Mouse (Mus musculus) embryonic facial prominence, embryonic 13.5 days (tissue): Measurements from ENCODE around the gene Wfdc6a. TPM values are rescaled to one million over a fixed set of nuclear protein-coding genes. Genes with fewer than 3 reads are reported as not detected.
"Not testable (repeated sequence)": the region's sequence is repeated elsewhere in the genome, so short reads cannot be mapped to it uniquely, and the experiment has no call there.

Experiments used
- ATAC-seq: fragments of 200-750 bp; cut with Nextera tagmentation; 2 replicates; pipeline ENCODE4 v1.8.0; 2017; ENCODE audit warnings: low read depth; ENCODE audit not compliant: insufficient number of reproducible peaks, insufficient read depth, low FRiP score, low TSS enrichment
- H3K27ac ChIP-seq: fragments of 300-500 bp; sonication (generic); 2 replicates; pipeline ENCODE4 v1.5.1; 2015; ENCODE audit warnings: moderate library complexity, mild to moderate bottlenecking, inconsistent platforms
- H3K27me3 ChIP-seq: fragments of 300-500 bp; sonication (generic); 2 replicates; pipeline ENCODE4 v1.6.1; 2015; ENCODE audit warnings: mild to moderate bottlenecking, inconsistent platforms
- H3K36me3 ChIP-seq: fragments of 300-500 bp; sonication (generic); 2 replicates; pipeline ENCODE4 v1.6.1; 2015; ENCODE audit warnings: mild to moderate bottlenecking, inconsistent platforms
- H3K4me1 ChIP-seq: fragments of 300-500 bp; sonication (generic); 2 replicates; pipeline ENCODE4 v1.6.1; 2015; ENCODE audit warnings: inconsistent platforms
- H3K4me2 ChIP-seq: fragments of 300-500 bp; sonication (generic); 2 replicates; pipeline ENCODE4 v1.6.1; 2015; ENCODE audit warnings: moderate library complexity, mild to moderate bottlenecking, inconsistent platforms
- H3K4me3 ChIP-seq: fragments of 300-500 bp; sonication (generic); 2 replicates; pipeline ENCODE4 v1.5.1; 2015; ENCODE audit warnings: mild to moderate bottlenecking, inconsistent platforms
- H3K9ac ChIP-seq: fragments of 300-500 bp; sonication (generic); 2 replicates; pipeline ENCODE4 v1.6.1; 2015; ENCODE audit warnings: mild to moderate bottlenecking, inconsistent platforms
- H3K9me3 ChIP-seq: fragments of 300-500 bp; sonication (generic); 2 replicates; pipeline ENCODE4 v1.6.1; 2016; ENCODE audit warnings: inconsistent platforms
- WGBS: fragments of 180-500 bp; shearing (Covaris S2); methylation state at CpG from one replicate; pipeline ENCODE4 v1.1.7; 2015; ENCODE audit warnings: mixed read lengths; 5-methylcytosine and 5-hydroxymethylcytosine counted together
- polyA plus RNA-seq: library from polyadenylated mRNA; unstranded; fragments of >200 nt; fragmentation: Nextera tagmentation; extraction: Ambion mirVana; gene quantifications from 2 replicates; pipeline ENCODE4 v1.2.1, GENCODE M21; 2015

The Wfdc6a gene
- polyA plus RNA-seq: 0.80 TPM in 1 of 2 replicates, not detected in the other

- not testable (repeated sequence) for H3K36me3 ChIP-seq, H3K9me3 ChIP-seq, H3K27me3 ChIP-seq, H3K4me3 ChIP-seq, ATAC-seq, H3K4me1 ChIP-seq, H3K4me2 ChIP-seq, H3K27ac ChIP-seq
- 66% methylated on average over 13 of the region's 13 CpGs for WGBS
- H3K9ac ChIP-seq: 0 out of 2 replicates have a peak within 1 kb of the TSS, but pooled peaks have one; percentile 21
These were observed at the start of gene Wfdc6a for GRCm38 (mm10) chr2:164585025-164585725. Wfdc6a (minus strand) TSS chr2:164585447.

GRCm38 (mm10) chr2:164621775-164622174 lies 36.5 kb upstream of the Wfdc6a start:
- no peak overlapping the region for H3K9ac ChIP-seq
- no peaks in the 10 kb centered on the region for H3K36me3 ChIP-seq
- no peak for ATAC-seq
- 87% methylated on average over 4 of the region's 4 CpGs for WGBS
- H3K27me3 ChIP-seq: no peaks in the 10 kb centered on the region
- H3K4me3 ChIP-seq: no peak overlapping the region
- no peak overlapping the region for H3K27ac ChIP-seq
- no peaks in the 10 kb centered on the region for H3K9me3 ChIP-seq
- no peak overlapping the region for H3K4me2 ChIP-seq
- no peaks in the 10 kb centered on the region for H3K4me1 ChIP-seq

- no peak overlapping the region for H3K4me2 ChIP-seq
- H3K9me3 ChIP-seq: no peaks in the 10 kb centered on the region
- WGBS: 70% methylated on average over 5 of the region's 5 CpGs
- no peak overlapping the region for H3K4me3 ChIP-seq
- H3K27me3 ChIP-seq: no peaks in the 10 kb centered on the region
- H3K4me1 ChIP-seq: no peaks in the 10 kb centered on the region
- no peak overlapping the region for H3K27ac ChIP-seq
- no peak overlapping the region for H3K9ac ChIP-seq
- no peaks in the 10 kb centered on the region for H3K36me3 ChIP-seq
- ATAC-seq: no peak
These were observed 33.8 kb upstream of the Wfdc6a start for GRCm38 (mm10) chr2:164619050-164619449.

- Histone ChIP-seq H3K27ac (no peak overlapping the region), H3K27me3 (no peaks in the 10 kb centered on the region), H3K4me1 (peaks cover 8% of the 10 kb centered on the region), H3K9me3 (no peaks in the 10 kb centered on the region), H3K4me3 (no peak overlapping the region), H3K9ac (no peak overlapping the region), H3K36me3 (no peaks in the 10 kb centered on the region), H3K4me2 (no peak overlapping the region)
- 91% methylated on average over 3 of the region's 3 CpGs for WGBS
- ATAC-seq: no peak
These were observed 30.1 kb upstream of the Wfdc6a start for GRCm38 (mm10) chr2:164615386-164615785.

- H3K9ac ChIP-seq, H3K4me2 ChIP-seq, ATAC-seq, H3K27me3 ChIP-seq, H3K9me3 ChIP-seq, H3K4me3 ChIP-seq, H3K36me3 ChIP-seq, H3K27ac ChIP-seq, H3K4me1 ChIP-seq: not testable (repeated sequence)
- 60% methylated on average over 8 of the region's 8 CpGs for WGBS
These were observed 28.2 kb upstream of the Wfdc6a start, which contains the start of the genes Wfdc6b and Wfdc8 for GRCm38 (mm10) chr2:164613471-164613870. Wfdc6b (plus strand) TSS chr2:164613522. Wfdc8 (minus strand) TSS chr2:164613626.

- Histone ChIP-seq H3K9ac (no peak overlapping the region), H3K27ac (no peak overlapping the region)
These were observed 23.5 kb upstream of the Wfdc6a start for GRCm38 (mm10) chr2:164608781-164609180.

GRCm38 (mm10) chr2:164604411-164604810 lies 19.2 kb upstream of the Wfdc6a start:
- Histone ChIP-seq H3K9me3 (0 out of 2 replicates have a peak, but pooled peaks cover 3% of the 10 kb centered on the region), H3K4me3 (no peak overlapping the region), H3K9ac (no peak overlapping the region), H3K4me2 (no peak overlapping the region), H3K27ac (no peak overlapping the region), H3K27me3 (no peaks in the 10 kb centered on the region), H3K36me3 (no peaks in the 10 kb centered on the region), H3K4me1 (no peaks in the 10 kb centered on the region)
- no peak for ATAC-seq
- 86% methylated on average over 8 of the region's 8 CpGs for WGBS

More at GRCm38 (mm10) chr2:164608781-164609180, 23.5 kb upstream of the Wfdc6a start:
- Histone ChIP-seq H3K4me1 (peaks cover 8% of the 10 kb centered on the region), H3K4me3 (no peak overlapping the region), H3K9me3 (no peaks in the 10 kb centered on the region), H3K4me2 (no peak overlapping the region), H3K36me3 (no peaks in the 10 kb centered on the region), H3K27me3 (no peaks in the 10 kb centered on the region)
- no peak for ATAC-seq
- WGBS: 78% methylated on average over 6 of the region's 6 CpGs

- Histone ChIP-seq H3K27ac (no peak overlapping the region), H3K4me1 (no peaks in the 10 kb centered on the region), H3K4me2 (no peak overlapping the region), H3K4me3 (no peak overlapping the region), H3K9me3 (0 out of 2 replicates have a peak, but pooled peaks cover 3% of the 10 kb centered on the region), H3K36me3 (no peaks in the 10 kb centered on the region), H3K9ac (no peak overlapping the region), H3K27me3 (no peaks in the 10 kb centered on the region)
- ATAC-seq: no peak
- WGBS: 85% methylated on average over 3 of the region's 3 CpGs
These were observed 18.2 kb upstream of the Wfdc6a start for GRCm38 (mm10) chr2:164603482-164603881.

GRCm38 (mm10) chr2:164600179-164600578 lies 14.9 kb upstream of the Wfdc6a start:
- Histone ChIP-seq H3K9ac (no peak overlapping the region), H3K4me1 (no peaks in the 10 kb centered on the region), H3K27ac (no peak overlapping the region), H3K36me3 (no peaks in the 10 kb centered on the region), H3K27me3 (no peaks in the 10 kb centered on the region), H3K4me3 (no peak overlapping the region), H3K9me3 (0 out of 2 replicates have a peak, but pooled peaks cover 3% of the 10 kb centered on the region), H3K4me2 (no peak overlapping the region)
- ATAC-seq: no peak
- 66% methylated on average over 3 of the region's 3 CpGs for WGBS

- no peaks in the 10 kb centered on the region for H3K4me1 ChIP-seq
- H3K9me3 ChIP-seq: no peaks in the 10 kb centered on the region
- no peak within 1 kb of the TSS for H3K27ac ChIP-seq
- no peaks in the 10 kb centered on the region for H3K36me3 ChIP-seq
- ATAC-seq: no peak
- 77% methylated on average over 4 of the region's 4 CpGs for WGBS
- no peak within 1 kb of the TSS for H3K4me3 ChIP-seq
- no peak within 1 kb of the TSS for H3K4me2 ChIP-seq
- 0 out of 2 replicates have a peak, but pooled peaks cover 3% of the 10 kb centered on the region for H3K27me3 ChIP-seq
- H3K9ac ChIP-seq: no peak within 1 kb of the TSS
These were observed 8.2 kb upstream of the Wfdc6a start, which contains the start of gene Eppin for GRCm38 (mm10) chr2:164593494-164593893. Eppin (minus strand) TSS chr2:164593594.

GRCm38 (mm10) chr2:164592014-164592413 lies 6.8 kb upstream of the Wfdc6a start:
- Histone ChIP-seq H3K9ac (no peak overlapping the region), H3K27me3 (0 out of 2 replicates have a peak, but pooled peaks cover 3% of the 10 kb centered on the region), H3K4me1 (no peaks in the 10 kb centered on the region), H3K9me3 (no peaks in the 10 kb centered on the region), H3K4me3 (no peak overlapping the region), H3K27ac (no peak overlapping the region), H3K36me3 (no peaks in the 10 kb centered on the region), H3K4me2 (no peak overlapping the region)
- ATAC-seq: no peak
- 4% methylated on average over 4 of the region's 4 CpGs for WGBS

GRCm38 (mm10) chr2:164573359-164573758 lies 11.9 kb downstream of the Wfdc6a start, which contains the start of gene Spint3:
Spint3 (minus strand) TSS chr2:164573459.
- H3K27ac ChIP-seq, ATAC-seq: not testable (repeated sequence)

More at GRCm38 (mm10) chr2:164573359-164573758, 11.9 kb downstream of the Wfdc6a start, which contains the start of gene Spint3:
- not testable (repeated sequence) for H3K9ac ChIP-seq, H3K4me2 ChIP-seq, H3K9me3 ChIP-seq, H3K27me3 ChIP-seq, H3K36me3 ChIP-seq, H3K4me3 ChIP-seq, H3K4me1 ChIP-seq
- 82% methylated on average over 6 of the region's 6 CpGs for WGBS
